9 mouse cellular contexts compared by ENCODE assay signal in genomic region chr4:36950790-36951149, GRCm38 (mm10). TPM values are rescaled to one million over a fixed set of nuclear protein-coding genes. Genes with fewer than 3 reads are reported as not detected.
A peak's percentile ranks its signal among the peaks of the same experiment; 100 is the strongest.
DNase-seq lines count a peak whose midpoint lies in the region; ATAC-seq lines count a peak whose summit lies in the region.
"Had no signal": no experiment of that assay in that cellular context is flagged by ENCODE, and none has a peak within 500 bp of the region (broad histone marks: within the 10 kb centered on the region; RNA-seq: fewer than 3 reads in every experiment).

No protein-coding gene starts in this region.

- no peaks in the 10 kb centered on the region for H3K9me3 ChIP-seq in heart, embryonic 16.5 days (replicated peaks; ENCODE audit: control insufficient read depth, low read length)
- no peaks in the 10 kb centered on the region for H3K9me3 ChIP-seq in embryonic facial prominence, embryonic 13.5 days
- H3K9me3 ChIP-seq in intestine, embryonic 15.5 days: no peaks in the 10 kb centered on the region
- H3K9me3 ChIP-seq in midbrain, embryonic 13.5 days: no peaks in the 10 kb centered on the region

- 1% methylated on average over 11 of the region's 11 CpGs for WGBS in heart, embryonic 16.5 days
- 2% methylated on average over 11 of the region's 11 CpGs for WGBS in embryonic facial prominence, embryonic 13.5 days
- WGBS in intestine, embryonic 15.5 days: under 1% methylated on average over 11 of the region's 11 CpGs
- under 1% methylated on average over 11 of the region's 11 CpGs for WGBS in midbrain, embryonic 13.5 days

- H3K4me3 ChIP-seq in heart, embryonic 16.5 days (ENCODE audit: low read length): peak overlapping the region; percentile 57
- peak overlapping the region; percentile 57 for H3K4me3 ChIP-seq in embryonic facial prominence, embryonic 13.5 days
- H3K4me3 ChIP-seq in intestine, embryonic 15.5 days (replicated peaks): peak overlapping the region; percentile 51
- peak overlapping the region; percentile 66 for H3K4me3 ChIP-seq in midbrain, embryonic 13.5 days (replicated peaks)

- no peak for ATAC-seq in heart, embryonic 16.5 days (replicated peaks; ENCODE audit: extremely low read depth, insufficient read depth, low FRiP score)
- ATAC-seq in embryonic facial prominence, embryonic 13.5 days (ENCODE audit: insufficient number of reproducible peaks, insufficient read depth, low FRiP score, low TSS enrichment, low read depth): peak; percentile 48; the same call in 1 of the 2 replicates
- peak; percentile 59 for ATAC-seq in intestine, embryonic 15.5 days
- ATAC-seq in midbrain, embryonic 13.5 days: peak; percentile 76
- ATAC-seq in megakaryocyte-erythroid progenitor cell, adult 5-6 weeks (replicated peaks; ENCODE audit: low FRiP score, low TSS enrichment, poor library complexity, severe bottlenecking): no peak

- H3K27ac ChIP-seq in heart, embryonic 16.5 days (ENCODE audit: low read length): no peak overlapping the region
- no peak overlapping the region for H3K27ac ChIP-seq in embryonic facial prominence, embryonic 13.5 days
- no peak overlapping the region for H3K27ac ChIP-seq in intestine, embryonic 15.5 days
- 0 out of 2 replicates have a peak overlapping the region, but pooled peaks have one; percentile 25 for H3K27ac ChIP-seq in midbrain, embryonic 13.5 days

- H3K4me2 ChIP-seq in heart, embryonic 16.5 days (ENCODE audit: low read depth, low read length): peak overlapping the region; percentile 85
- H3K4me2 ChIP-seq in embryonic facial prominence, embryonic 13.5 days: peak overlapping the region; percentile 98
- H3K4me2 ChIP-seq in intestine, embryonic 15.5 days (replicated peaks): peak overlapping the region; percentile 99
- peak overlapping the region; percentile 86 for H3K4me2 ChIP-seq in midbrain, embryonic 13.5 days (replicated peaks)

- no peaks in the 10 kb centered on the region for H3K36me3 ChIP-seq in heart, embryonic 16.5 days (ENCODE audit: control insufficient read depth, insufficient read depth)
- H3K36me3 ChIP-seq in embryonic facial prominence, embryonic 13.5 days: no peaks in the 10 kb centered on the region
- no peaks in the 10 kb centered on the region for H3K36me3 ChIP-seq in intestine, embryonic 15.5 days
- H3K36me3 ChIP-seq in midbrain, embryonic 13.5 days: no peaks in the 10 kb centered on the region

- DNase-seq in heart, postnatal 25 days (ENCODE audit: low spot score): no peak
- DNase-seq in thymus, postnatal 14 days: no peak
- no peak for DNase-seq in spleen, postnatal 36 days (ENCODE audit: low spot score in 2 of 2)

- peaks cover 48% of the 10 kb centered on the region for H3K27me3 ChIP-seq in heart, embryonic 16.5 days (ENCODE audit: control insufficient read depth, insufficient read depth, low read length)
- H3K27me3 ChIP-seq in embryonic facial prominence, embryonic 13.5 days: peaks cover 66% of the 10 kb centered on the region
- peaks cover 44% of the 10 kb centered on the region for H3K27me3 ChIP-seq in intestine, embryonic 15.5 days (replicated peaks)
- peaks cover 41% of the 10 kb centered on the region for H3K27me3 ChIP-seq in midbrain, embryonic 13.5 days

- H3K9ac ChIP-seq in heart, embryonic 16.5 days (ENCODE audit: low read length): no peak overlapping the region
- H3K9ac ChIP-seq in embryonic facial prominence, embryonic 13.5 days: peak overlapping the region; percentile 68
- H3K9ac ChIP-seq in intestine, embryonic 15.5 days: no peak overlapping the region
- H3K9ac ChIP-seq in midbrain, embryonic 13.5 days (replicated peaks): peak overlapping the region; percentile 70

- intact Hi-C loops in heart, postnatal 25 days (cut with DNase I): no loop called here

- peaks cover 13% of the 10 kb centered on the region for H3K4me1 ChIP-seq in heart, embryonic 16.5 days (ENCODE audit: control insufficient read depth, insufficient read depth, low read length)
- peaks cover 23% of the 10 kb centered on the region for H3K4me1 ChIP-seq in embryonic facial prominence, embryonic 13.5 days
- peaks cover 19% of the 10 kb centered on the region for H3K4me1 ChIP-seq in intestine, embryonic 15.5 days (replicated peaks)
- peaks cover 24% of the 10 kb centered on the region for H3K4me1 ChIP-seq in midbrain, embryonic 13.5 days (replicated peaks)

RNA-seq across cellular contexts. Expression of gene Lingo2, which starts 0.8 kb away (rescaled TPM):
- polyA plus RNA-seq in heart, embryonic 16.5 days (2015; fragmentation: Nextera tagmentation; extraction: Ambion mirVana): 0.30 and 0.45 TPM in 2 replicates
- not detected for total RNA-seq in heart, postnatal 25 days (2021)
- 6.8 and 6.9 TPM in 2 replicates for polyA plus RNA-seq in embryonic facial prominence, embryonic 13.5 days (2015; fragmentation: Nextera tagmentation; extraction: Ambion mirVana)
- polyA plus RNA-seq in intestine, embryonic 15.5 days (2015; fragmentation: Nextera tagmentation; extraction: Ambion mirVana): 0.67 and 0.96 TPM in 2 replicates
- 22.5 and 26.1 TPM in 2 replicates for polyA plus RNA-seq in midbrain, embryonic 13.5 days (2015; fragmentation: Nextera tagmentation; extraction: Ambion mirVana)
- total RNA-seq in megakaryocyte-erythroid progenitor cell, adult 5-6 weeks (2014; fragmentation: Nextera tagmentation): not detected in 2 replicates
- total RNA-seq in megakaryocyte-erythroid progenitor cell, adult 5-6 weeks (2017): not detected in 2 replicates
- total RNA-seq: MEL had no signal

Comparison
In these comparisons a context has a peak if more than half of its experiments do, and no peak if none do; other contexts are left out.
1. ATAC-seq: peak in embryonic facial prominence, embryonic 13.5 days (single experiment), intestine, embryonic 15.5 days (single experiment) and midbrain, embryonic 13.5 days (single experiment); none in heart, embryonic 16.5 days (single experiment) and megakaryocyte-erythroid progenitor cell, adult 5-6 weeks (single experiment).
2. H3K9ac ChIP-seq: peak in embryonic facial prominence, embryonic 13.5 days (single experiment) and midbrain, embryonic 13.5 days (single experiment); none in heart, embryonic 16.5 days (single experiment) and intestine, embryonic 15.5 days (single experiment).
3. Peak in every context shown above with its lines, with median percentiles within 50 percentile points of each other: H3K4me2 ChIP-seq and H3K4me3 ChIP-seq.